Mouse (Mus musculus) kidney, embryonic 14.5 days (tissue): ENCODE data around the gene Rev1. TPM values are rescaled to one million over a fixed set of nuclear protein-coding genes. Genes with fewer than 3 reads are reported as not detected.

ENCODE experiments used
- ATAC-seq: fragments of 200-750 bp; cut with Nextera tagmentation; 2 replicates; pipeline ENCODE4 v1.8.0; 2017; ENCODE audit warnings: moderate number of reproducible peaks, mild to moderate bottlenecking, moderate TSS enrichment, moderate library complexity; ENCODE audit not compliant: low FRiP score, low TSS enrichment
- H3K27ac ChIP-seq: fragments of 300-500 bp; sonication (generic); 2 replicates; pipeline ENCODE4 v1.5.1; 2014; ENCODE audit warnings: low read depth, mild to moderate bottlenecking, low read length, moderate library complexity, mixed read lengths
- H3K27me3 ChIP-seq: fragments of 300-500 bp; sonication (generic); 2 replicates; pipeline ENCODE4 v1.6.1; 2014; ENCODE audit warnings: mild to moderate bottlenecking, low read length; ENCODE audit not compliant: control insufficient read depth, insufficient read depth
- H3K36me3 ChIP-seq: fragments of 300-500 bp; sonication (generic); 2 replicates; pipeline ENCODE4 v1.6.1; 2014; ENCODE audit warnings: low read length, mixed read lengths; ENCODE audit not compliant: control insufficient read depth, insufficient read depth
- H3K4me1 ChIP-seq: fragments of 300-500 bp; sonication (generic); 2 replicates; pipeline ENCODE4 v1.6.1; 2014; ENCODE audit warnings: low read length, mixed read lengths; ENCODE audit not compliant: control insufficient read depth, insufficient read depth
- H3K4me2 ChIP-seq: fragments of 300-500 bp; sonication (generic); replicated peaks from 2 replicates; pipeline ENCODE4 v1.6.1; 2014; ENCODE audit warnings: low read depth, mild to moderate bottlenecking, low read length
- H3K4me3 ChIP-seq: fragments of 300-500 bp; sonication (generic); 2 replicates; pipeline ENCODE4 v1.5.1; 2014; ENCODE audit warnings: mild to moderate bottlenecking, low read length
- H3K9ac ChIP-seq: fragments of 300-500 bp; sonication (generic); 2 replicates; pipeline ENCODE4 v1.6.1; 2014; ENCODE audit warnings: low read depth, mild to moderate bottlenecking, low read length, moderate library complexity
- H3K9me3 ChIP-seq: fragments of 300-500 bp; sonication (generic); 2 replicates; pipeline ENCODE4 v1.6.1; 2016; ENCODE audit warnings: low read length; ENCODE audit not compliant: control insufficient read depth
- WGBS: fragments of 180-500 bp; shearing (Covaris S2); extraction: QIAGEN DNeasy Blood & Tissue Kit; methylation state at CpG from one replicate; pipeline ENCODE4 v1.1.7; 2014; 5-methylcytosine and 5-hydroxymethylcytosine counted together
- polyA plus RNA-seq: library from polyadenylated mRNA; unstranded; fragments of >200 nt; fragmentation: Nextera tagmentation; extraction: Ambion mirVana; gene quantifications from 2 replicates; pipeline ENCODE4 v1.2.1, GENCODE M21; 2014

The Rev1 gene
- polyA plus RNA-seq, 1 experiment from 2014 or later, result 35.5 TPM

- no peak overlapping the region for H3K4me3 ChIP-seq
- peaks cover 84% of the 10 kb centered on the region for H3K36me3 ChIP-seq
- H3K4me1 ChIP-seq, result no peaks in the 10 kb centered on the region
- no peaks in the 10 kb centered on the region for H3K27me3 ChIP-seq
- H3K9me3 ChIP-seq, result no peaks in the 10 kb centered on the region
- no peak overlapping the region for H3K27ac ChIP-seq
- ATAC-seq, result no peak
- no peak overlapping the region for H3K9ac ChIP-seq
- H3K4me2 ChIP-seq, result no peak overlapping the region
- 84% methylated on average over 3 of the region's 3 CpGs for WGBS
These were observed 81.5 kb downstream of the Rev1 start for GRCm38 (mm10) chr1:38048121-38048520.

GRCm38 (mm10) chr1:38038898-38039297 lies 90.7 kb downstream of the Rev1 start:
- H3K4me1 ChIP-seq, result no peaks in the 10 kb centered on the region
- H3K9me3 ChIP-seq, result no peaks in the 10 kb centered on the region
- no peak overlapping the region for H3K9ac ChIP-seq
- peaks cover 76% of the 10 kb centered on the region for H3K36me3 ChIP-seq
- H3K27ac ChIP-seq, result no peak overlapping the region
- no peak overlapping the region for H3K4me3 ChIP-seq
- no peaks in the 10 kb centered on the region for H3K27me3 ChIP-seq
- 100% methylated on average over 2 of the region's 2 CpGs for WGBS
- ATAC-seq, result no peak
- H3K4me2 ChIP-seq, result no peak overlapping the region

GRCm38 (mm10) chr1:38037375-38037774 lies 92.2 kb downstream of the Rev1 start:
- peaks cover 85% of the 10 kb centered on the region for H3K36me3 ChIP-seq
- H3K27ac ChIP-seq, result no peak overlapping the region
- no peak for ATAC-seq
- H3K9ac ChIP-seq, result no peak overlapping the region
- no peak overlapping the region for H3K4me2 ChIP-seq
- H3K9me3 ChIP-seq, result no peaks in the 10 kb centered on the region
- H3K27me3 ChIP-seq, result no peaks in the 10 kb centered on the region
- no peaks in the 10 kb centered on the region for H3K4me1 ChIP-seq
- H3K4me3 ChIP-seq, result no peak overlapping the region
- WGBS, result 91% methylated on average over 5 of the region's 5 CpGs

- H3K9me3 ChIP-seq, result no peaks in the 10 kb centered on the region
- ATAC-seq, result no peak
- H3K27ac ChIP-seq, result no peak overlapping the region
- H3K4me1 ChIP-seq, result no peaks in the 10 kb centered on the region
- H3K9ac ChIP-seq, result no peak overlapping the region
- no peak overlapping the region for H3K4me3 ChIP-seq
- WGBS, result 93% methylated on average over 4 of the region's 4 CpGs
- no peaks in the 10 kb centered on the region for H3K27me3 ChIP-seq
- no peak overlapping the region for H3K4me2 ChIP-seq
- peaks cover 82% of the 10 kb centered on the region for H3K36me3 ChIP-seq
These were observed 94.1 kb downstream of the Rev1 start for GRCm38 (mm10) chr1:38035521-38035920.

GRCm38 (mm10) chr1:38031391-38031790 lies 98.2 kb downstream of the Rev1 start:
- Histone ChIP-seq H3K36me3 (peaks cover 59% of the 10 kb centered on the region), H3K4me1 (no peaks in the 10 kb centered on the region), H3K9me3 (no peaks in the 10 kb centered on the region), H3K9ac (no peak overlapping the region), H3K4me2 (no peak overlapping the region), H3K4me3 (no peak overlapping the region), H3K27ac (no peak overlapping the region), H3K27me3 (no peaks in the 10 kb centered on the region)
- no peak for ATAC-seq
- 85% methylated on average over 5 of the region's 5 CpGs for WGBS

- Histone ChIP-seq H3K9me3 (no peaks in the 10 kb centered on the region), H3K4me3 (no peak overlapping the region), H3K9ac (no peak overlapping the region), H3K4me1 (no peaks in the 10 kb centered on the region), H3K27me3 (no peaks in the 10 kb centered on the region), H3K27ac (no peak overlapping the region), H3K4me2 (no peak overlapping the region), H3K36me3 (peaks cover 39% of the 10 kb centered on the region)
- no peak for ATAC-seq
- WGBS, result 92% methylated on average over 7 of the region's 7 CpGs
These were observed 102.3 kb downstream of the Rev1 start for GRCm38 (mm10) chr1:38027301-38027700.

- H3K4me3 ChIP-seq, result no peak overlapping the region
- H3K27ac ChIP-seq, result no peak overlapping the region
- no peak for ATAC-seq
- peaks cover 19% of the 10 kb centered on the region; the same call in 1 of the 2 replicates for H3K36me3 ChIP-seq
- no peaks in the 10 kb centered on the region for H3K27me3 ChIP-seq
- no peak overlapping the region for H3K4me2 ChIP-seq
- H3K4me1 ChIP-seq, result no peaks in the 10 kb centered on the region
- H3K9ac ChIP-seq, result no peak overlapping the region
- 93% methylated on average over 2 of the region's 2 CpGs for WGBS
- no peaks in the 10 kb centered on the region for H3K9me3 ChIP-seq
These were observed 114.9 kb downstream of the Rev1 start for GRCm38 (mm10) chr1:38014551-38015203.

- no peak overlapping the region for H3K9ac ChIP-seq
- ATAC-seq, result no peak
- no peaks in the 10 kb centered on the region for H3K36me3 ChIP-seq
- no peak overlapping the region for H3K4me2 ChIP-seq
- no peak overlapping the region for H3K27ac ChIP-seq
- H3K4me1 ChIP-seq, result no peaks in the 10 kb centered on the region
- H3K4me3 ChIP-seq, result no peak overlapping the region
- no peaks in the 10 kb centered on the region for H3K9me3 ChIP-seq
- H3K27me3 ChIP-seq, result no peaks in the 10 kb centered on the region
These were observed 117.1 kb downstream of the Rev1 start for GRCm38 (mm10) chr1:38012509-38012908.

- H3K9ac ChIP-seq, result no peak overlapping the region
- H3K27me3 ChIP-seq, result no peaks in the 10 kb centered on the region
- no peaks in the 10 kb centered on the region for H3K36me3 ChIP-seq
- H3K4me3 ChIP-seq, result no peak overlapping the region
- ATAC-seq, result no peak
- H3K27ac ChIP-seq, result no peak overlapping the region
- 87% methylated on average over 3 of the region's 3 CpGs for WGBS
- H3K9me3 ChIP-seq, result no peaks in the 10 kb centered on the region
- H3K4me1 ChIP-seq, result no peaks in the 10 kb centered on the region
- H3K4me2 ChIP-seq, result no peak overlapping the region
These were observed 117.5 kb downstream of the Rev1 start for GRCm38 (mm10) chr1:38012104-38012503.
